Mouse (Mus musculus) liver, embryonic 14.5 days (tissue): ENCODE measurements at regions not wholly inside any gene's neighbourhood (a gene's known extent, or its start where the extent isn't known, plus 50 kb on each side); places are given as distances from the start of the nearest gene placed in this dataset.

ENCODE experiments used
- CTCF ChIP-seq: IDR thresholded peaks from 2 replicates; pipeline ENCODE4 v1.5.1; 2016; ENCODE audit warnings: antibody characterized with exemption, low read depth, control low read depth
- EP300 ChIP-seq: IDR thresholded peaks from 2 replicates; pipeline ENCODE4 v1.6.1; 2016; ENCODE audit warnings: antibody characterized with exemption, low read depth

GRCm38 (mm10) chr19:15146325-15146724, 548.5 kb upstream of the Tle4 start:
- TF ChIP-seq EP300: no peak
- no peak for TF ChIP-seq CTCF
